Mouse (Mus musculus): ENCODE measurements around the gene Them4.
"Not testable (repeated sequence)": the region's sequence is repeated elsewhere in the genome, so short reads cannot be mapped to it uniquely, and the experiment has no call there.

DNA sequence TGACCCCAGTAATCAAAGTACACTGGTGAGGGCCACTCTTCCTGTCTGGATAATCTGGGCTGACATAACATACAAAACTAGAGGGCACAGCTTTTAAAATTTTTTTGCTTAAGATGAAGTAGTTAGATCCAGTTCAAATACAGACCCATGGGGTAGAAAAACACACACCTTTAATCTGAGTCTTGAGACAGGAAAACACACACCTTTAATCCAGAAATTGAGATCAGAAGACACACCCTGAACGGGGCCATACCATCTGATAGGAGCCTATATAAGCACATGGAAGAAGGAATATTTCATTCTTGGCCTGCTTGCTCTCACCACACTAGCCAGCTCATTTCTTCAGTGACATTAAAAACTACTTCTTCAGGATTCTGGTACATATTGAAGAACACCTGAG, 46.2 kb upstream of the Them4 start, which contains the start of gene Gm4778:
- TF ChIP-seq POLR2A, CTCF (IDR thresholded peaks at IDR 0.05; ENCODE audit: insufficient read depth, low read depth, low read length): not testable (repeated sequence)

Measured in olfactory bulb, adult 2 months (tissue).